Mouse (Mus musculus): ENCODE results near the gene Hykk.
"Not testable (repeated sequence)": the region's sequence is repeated elsewhere in the genome, so short reads cannot be mapped to it uniquely, and the experiment has no call there.

DNA sequence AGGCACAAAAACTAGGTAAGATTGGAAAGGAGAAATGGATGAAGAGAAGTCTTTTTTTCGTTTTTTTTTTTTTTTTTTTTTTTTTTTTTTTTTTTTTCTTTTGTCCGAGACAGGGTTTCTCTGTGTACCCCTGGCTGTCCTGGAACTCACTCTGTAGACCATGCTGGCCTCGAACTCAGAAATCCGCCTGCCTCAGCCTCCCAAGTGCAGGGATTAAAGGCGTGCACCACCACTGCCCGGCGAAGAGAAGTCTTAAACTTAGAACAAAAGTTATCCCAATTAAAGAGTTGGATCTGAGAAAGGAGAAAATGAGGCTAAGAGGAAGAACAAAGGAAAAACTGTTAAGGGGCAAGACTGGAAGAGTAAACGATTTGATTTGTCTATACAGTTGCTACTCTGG is 33.1 kb downstream of the Hykk start:
- TF ChIP-seq MAFK (IDR thresholded peaks at IDR 0.05; ENCODE audit: insufficient read depth, low read depth, low read length); CHD2 (IDR thresholded peaks at IDR 0.05; ENCODE audit: low read depth, low read length): not testable (repeated sequence)

Measured in ES-E14 (cell line).